Mouse (Mus musculus) hindbrain, embryonic 16.5 days (tissue): ENCODE measurements around the gene Oas1c. TPM values are rescaled to one million over a fixed set of nuclear protein-coding genes. Genes with fewer than 3 reads are reported as not detected.

Source experiments
- ATAC-seq: fragments of 200-750 bp; cut with Nextera tagmentation; 2 replicates; pipeline ENCODE4 v1.8.0; 2017; ENCODE audit warnings: moderate TSS enrichment, moderate library complexity
- H3K27ac ChIP-seq: fragments of 300-500 bp; sonication (generic); 2 replicates; pipeline ENCODE4 v1.5.1; 2014; ENCODE audit warnings: low read depth, mild to moderate bottlenecking, control low read depth, low read length, moderate library complexity
- H3K27me3 ChIP-seq: fragments of 300-500 bp; sonication (generic); replicated peaks from 2 replicates; pipeline ENCODE4 v1.6.1; 2014; ENCODE audit warnings: low read length; ENCODE audit not compliant: control insufficient read depth, insufficient read depth
- H3K36me3 ChIP-seq: fragments of 300-500 bp; sonication (generic); 2 replicates; pipeline ENCODE4 v1.6.1; 2014; ENCODE audit warnings: mild to moderate bottlenecking, low read length, moderate library complexity, mixed read lengths; ENCODE audit not compliant: control insufficient read depth, insufficient read depth
- H3K4me1 ChIP-seq: fragments of 300-500 bp; sonication (generic); 2 replicates; pipeline ENCODE4 v1.6.1; 2014; ENCODE audit warnings: low read depth, low read length; ENCODE audit not compliant: control insufficient read depth, insufficient read depth
- H3K4me2 ChIP-seq: fragments of 300-500 bp; sonication (generic); 2 replicates; pipeline ENCODE4 v1.6.1; 2014; ENCODE audit warnings: mild to moderate bottlenecking, low read length, control low read depth, moderate library complexity
- H3K4me3 ChIP-seq: fragments of 300-500 bp; sonication (generic); 2 replicates; pipeline ENCODE4 v1.5.1; 2014; ENCODE audit warnings: mild to moderate bottlenecking, low read length, control low read depth, moderate library complexity
- H3K9ac ChIP-seq: fragments of 300-500 bp; sonication (generic); 2 replicates; pipeline ENCODE4 v1.6.1; 2014; ENCODE audit warnings: low read depth, mild to moderate bottlenecking, control low read depth, low read length, moderate library complexity
- H3K9me3 ChIP-seq: fragments of 300-500 bp; sonication (generic); 2 replicates; pipeline ENCODE4 v1.6.1; 2014; ENCODE audit warnings: mild to moderate bottlenecking, low read length, moderate library complexity; ENCODE audit not compliant: control insufficient read depth
- WGBS: fragments of 180-500 bp; shearing (Covaris S2); extraction: QIAGEN DNeasy Blood & Tissue Kit; methylation state at CpG from one replicate; pipeline ENCODE4 v1.1.7; 2014; 5-methylcytosine and 5-hydroxymethylcytosine counted together
- polyA plus RNA-seq: library from polyadenylated mRNA; unstranded; fragments of >200 nt; fragmentation: Nextera tagmentation; extraction: Ambion mirVana; gene quantifications from 2 replicates; pipeline ENCODE4 v1.2.1, GENCODE M21; 2015

The Oas1c gene
- polyA plus RNA-seq, 1 experiment from 2014 or later, result 0.65 TPM

- Histone ChIP-seq H3K27me3 (no peaks in the 10 kb centered on the region), H3K4me3 (no peak overlapping the region), H3K4me2 (no peak overlapping the region), H3K9ac (no peak overlapping the region), H3K4me1 (no peaks in the 10 kb centered on the region), H3K9me3 (no peaks in the 10 kb centered on the region), H3K27ac (no peak overlapping the region), H3K36me3 (no peaks in the 10 kb centered on the region)
- WGBS, result 42% methylated on average over 2 of the region's 2 CpGs
- ATAC-seq, result no peak
Observed at GRCm38 (mm10) chr5:120793043-120793442, 19.3 kb downstream of the Oas1c start.

DNA sequence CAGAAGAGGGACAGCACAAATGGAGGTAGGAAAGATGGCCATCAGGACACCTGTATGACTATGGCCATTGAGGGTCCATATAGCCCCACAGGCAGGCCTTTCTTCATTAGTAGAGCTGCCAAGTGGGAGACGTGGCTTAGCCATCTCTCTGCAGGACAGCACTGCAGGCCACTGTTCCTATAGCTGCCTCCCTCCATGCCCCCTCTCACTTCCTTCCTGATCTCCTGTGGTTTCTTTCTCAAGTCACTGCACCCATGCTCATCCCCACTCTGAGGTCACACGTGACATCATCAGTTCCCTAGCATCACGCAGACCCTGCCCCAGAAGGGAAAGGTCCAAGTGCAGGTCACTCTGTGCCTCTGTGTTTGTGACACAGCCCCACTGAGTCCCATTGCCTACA is 25.3 kb downstream of the Oas1c start:
- Histone ChIP-seq H3K27ac (no peak overlapping the region), H3K9ac (no peak overlapping the region), H3K36me3 (no peaks in the 10 kb centered on the region), H3K4me2 (no peak overlapping the region), H3K4me1 (no peaks in the 10 kb centered on the region), H3K4me3 (no peak overlapping the region), H3K9me3 (no peaks in the 10 kb centered on the region), H3K27me3 (no peaks in the 10 kb centered on the region)
- 66% methylated on average over 3 of the region's 3 CpGs for WGBS
- ATAC-seq, result no peak

- no peak for ATAC-seq
- H3K4me1 ChIP-seq, result no peaks in the 10 kb centered on the region
- 74% methylated on average over 2 of the region's 2 CpGs for WGBS
Observed at GRCm38 (mm10) chr5:120782446-120782845, 29.9 kb downstream of the Oas1c start.

DNA sequence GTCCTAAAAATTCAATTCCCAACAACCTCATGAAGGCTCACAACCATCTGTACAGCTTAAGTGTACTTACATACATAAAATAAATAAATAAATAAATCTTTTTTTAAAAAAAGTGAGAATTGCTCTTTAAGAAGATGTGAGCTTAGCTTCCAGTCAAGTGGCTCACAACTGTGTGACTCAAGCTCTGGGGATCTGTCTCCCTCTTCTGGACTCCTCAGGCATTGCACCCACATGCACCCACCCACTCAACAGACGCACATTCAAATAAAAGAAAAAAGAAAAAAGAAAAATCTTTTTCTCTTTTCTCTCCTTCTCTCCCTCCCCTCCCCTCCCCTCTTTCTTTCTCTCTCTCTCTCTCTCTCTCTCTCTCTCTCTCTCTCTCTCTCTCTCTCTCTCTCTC is 30.7 kb downstream of the Oas1c start:
- 80% methylated on average over 1 of the region's 1 CpGs for WGBS
- Histone ChIP-seq H3K36me3 (no peaks in the 10 kb centered on the region), H3K4me2 (no peak overlapping the region), H3K4me3 (no peak overlapping the region), H3K9me3 (no peaks in the 10 kb centered on the region), H3K27me3 (no peaks in the 10 kb centered on the region), H3K9ac (no peak overlapping the region), H3K4me1 (no peaks in the 10 kb centered on the region), H3K27ac (no peak overlapping the region)
- no peak for ATAC-seq

More at GRCm38 (mm10) chr5:120782446-120782845, 29.9 kb downstream of the Oas1c start:
- Histone ChIP-seq H3K27ac (no peak overlapping the region), H3K36me3 (no peaks in the 10 kb centered on the region), H3K9me3 (no peaks in the 10 kb centered on the region), H3K4me3 (no peak overlapping the region), H3K9ac (no peak overlapping the region), H3K4me2 (no peak overlapping the region), H3K27me3 (no peaks in the 10 kb centered on the region)

DNA sequence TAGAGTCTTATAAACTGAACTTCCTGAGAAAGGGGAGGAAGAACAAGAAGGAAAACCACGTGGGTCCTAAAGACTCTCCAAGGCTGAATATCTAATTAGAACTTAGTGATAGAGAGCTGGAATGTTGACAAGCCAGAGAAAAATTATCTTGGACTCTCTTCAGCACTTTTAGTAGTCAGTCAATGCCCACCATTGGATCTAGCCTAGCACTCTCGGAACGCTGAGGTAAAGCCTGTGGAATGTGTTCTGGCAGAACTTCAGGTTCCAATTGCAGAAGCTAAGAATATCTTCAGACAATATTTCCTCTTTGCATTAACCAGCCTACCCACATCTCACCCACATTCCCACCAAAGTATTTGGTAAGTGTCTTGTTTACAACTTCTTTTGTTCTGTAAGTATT is 32.4 kb downstream of the Oas1c start:
- H3K4me2 ChIP-seq, result no peak overlapping the region
- no peak for ATAC-seq
- no peaks in the 10 kb centered on the region for H3K9me3 ChIP-seq
- no peak overlapping the region for H3K9ac ChIP-seq
- H3K27me3 ChIP-seq, result no peaks in the 10 kb centered on the region
- H3K27ac ChIP-seq, result no peak overlapping the region
- no peak overlapping the region for H3K4me3 ChIP-seq
- 55% methylated on average over 3 of the region's 3 CpGs for WGBS
- H3K36me3 ChIP-seq, result no peaks in the 10 kb centered on the region
- no peaks in the 10 kb centered on the region for H3K4me1 ChIP-seq

GRCm38 (mm10) chr5:120778941-120779340 is 33.4 kb downstream of the Oas1c start:
- Histone ChIP-seq H3K4me1 (no peaks in the 10 kb centered on the region), H3K9ac (no peak overlapping the region; the same call in 1 of the 2 replicates), H3K27ac (no peak overlapping the region), H3K4me3 (no peak overlapping the region), H3K36me3 (no peaks in the 10 kb centered on the region), H3K9me3 (no peaks in the 10 kb centered on the region), H3K4me2 (no peak overlapping the region), H3K27me3 (no peaks in the 10 kb centered on the region)
- whole genome bisulfite sequencing, result 77% methylated on average over 2 of the region's 2 CpGs
- ATAC-seq, result no peak

DNA sequence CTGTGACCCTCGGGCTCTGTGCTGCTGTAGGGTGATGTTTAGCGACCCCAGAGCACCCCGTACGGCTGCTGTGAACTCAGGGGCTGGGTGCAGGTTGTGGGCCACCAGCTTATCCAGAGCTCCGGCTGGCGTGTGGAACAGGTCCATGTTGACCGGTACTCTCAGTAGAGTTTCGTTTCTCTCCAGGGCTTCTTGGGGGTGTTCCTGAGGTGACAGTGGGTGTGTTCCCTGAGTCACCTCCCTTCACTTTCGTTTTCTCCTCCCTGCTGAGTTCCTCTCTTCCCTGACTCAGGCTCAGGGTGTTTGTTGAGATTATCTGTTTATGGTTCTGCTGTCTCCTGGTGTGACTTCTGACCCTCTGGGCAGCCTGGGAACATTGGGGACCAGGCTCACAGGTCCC is 34.8 kb downstream of the Oas1c start, which contains the start of gene Oas3:
Gene Oas3 (minus strand): TSS at position 184 of the 400 bp plus-strand sequence.
- no peak within 1 kb of the TSS for H3K27ac ChIP-seq
- no peaks in the 10 kb centered on the region; the same call in 1 of the 2 replicates for H3K27me3 ChIP-seq
- no peaks in the 10 kb centered on the region for H3K4me1 ChIP-seq
- no peak for ATAC-seq
- no peaks in the 10 kb centered on the region for H3K9me3 ChIP-seq
- H3K36me3 ChIP-seq, result no peaks in the 10 kb centered on the region
- no peak within 1 kb of the TSS for H3K9ac ChIP-seq
- 81% methylated on average over 9 of the region's 9 CpGs for WGBS
- H3K4me3 ChIP-seq, result no peak within 1 kb of the TSS
- H3K4me2 ChIP-seq, result no peak within 1 kb of the TSS

GRCm38 (mm10) chr5:120776801-120777200 is 35.5 kb downstream of the Oas1c start:
- no peaks in the 10 kb centered on the region for H3K9me3 ChIP-seq
- H3K27me3 ChIP-seq, result no peaks in the 10 kb centered on the region; the same call in 1 of the 2 replicates
- H3K9ac ChIP-seq, result no peak overlapping the region
- no peak for ATAC-seq
- H3K4me3 ChIP-seq, result no peak overlapping the region
- H3K27ac ChIP-seq, result no peak overlapping the region
- no peaks in the 10 kb centered on the region for H3K36me3 ChIP-seq
- WGBS, result 76% methylated on average over 5 of the region's 5 CpGs
- no peaks in the 10 kb centered on the region for H3K4me1 ChIP-seq
- H3K4me2 ChIP-seq, result no peak overlapping the region

GRCm38 (mm10) chr5:120775287-120775985 is 36.9 kb downstream of the Oas1c start:
- Histone ChIP-seq H3K4me3 (no peak overlapping the region), H3K9ac (no peak overlapping the region)
- 85% methylated on average over 14 of the region's 14 CpGs for WGBS

More at GRCm38 (mm10) chr5:120775287-120775985, 36.9 kb downstream of the Oas1c start:
- ATAC-seq, result no peak
- no peak overlapping the region for H3K4me2 ChIP-seq
- no peaks in the 10 kb centered on the region for H3K4me1 ChIP-seq
- no peaks in the 10 kb centered on the region for H3K36me3 ChIP-seq
- no peak overlapping the region for H3K27ac ChIP-seq
- no peaks in the 10 kb centered on the region; the same call in 1 of the 2 replicates for H3K27me3 ChIP-seq
- no peaks in the 10 kb centered on the region for H3K9me3 ChIP-seq
